Mouse (Mus musculus): Measurements from ENCODE around the gene Dnah9. TPM values are rescaled to one million over a fixed set of nuclear protein-coding genes. Genes with fewer than 3 reads are reported as not detected.
A peak's percentile ranks its signal among the peaks of the same experiment; 100 is the strongest.

Gene Dnah9
- polyA plus RNA-seq, 1 experiment from 2014 or later = 3.1 TPM

DNA sequence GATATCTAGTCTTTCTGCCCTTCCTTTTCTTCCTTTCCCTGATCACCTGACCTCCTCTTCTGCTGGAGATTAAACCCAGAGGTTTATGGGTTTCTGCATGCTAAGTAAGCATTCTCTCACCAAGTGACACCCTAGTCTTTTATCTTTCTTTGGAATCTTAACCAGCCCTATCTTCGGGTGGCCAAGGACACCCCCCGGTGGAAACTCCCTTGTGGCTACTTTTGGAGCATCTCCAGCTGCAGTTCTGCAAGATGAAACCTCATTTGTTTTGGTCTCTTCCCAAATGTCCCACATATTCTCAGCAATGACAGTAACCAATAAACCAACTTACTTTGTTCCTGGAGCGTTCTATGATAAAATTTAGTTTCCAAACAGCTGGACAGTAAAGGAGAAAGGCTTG lies 109.4 kb downstream of the Dnah9 start:
- Histone ChIP-seq H3K27me3 (replicated peaks) (no peaks in the 10 kb centered on the region), H3K4me1 (no peaks in the 10 kb centered on the region), H3K4me3 (no peak overlapping the region), H3K9me3 (no peaks in the 10 kb centered on the region), H3K4me2 (no peak overlapping the region), H3K36me3 (replicated peaks) (no peaks in the 10 kb centered on the region), H3K9ac (no peak overlapping the region), H3K27ac (no peak overlapping the region)
- ATAC-seq (replicated peaks) = no peak
- 78% methylated on average over 3 of the region's 3 CpGs for WGBS

DNA sequence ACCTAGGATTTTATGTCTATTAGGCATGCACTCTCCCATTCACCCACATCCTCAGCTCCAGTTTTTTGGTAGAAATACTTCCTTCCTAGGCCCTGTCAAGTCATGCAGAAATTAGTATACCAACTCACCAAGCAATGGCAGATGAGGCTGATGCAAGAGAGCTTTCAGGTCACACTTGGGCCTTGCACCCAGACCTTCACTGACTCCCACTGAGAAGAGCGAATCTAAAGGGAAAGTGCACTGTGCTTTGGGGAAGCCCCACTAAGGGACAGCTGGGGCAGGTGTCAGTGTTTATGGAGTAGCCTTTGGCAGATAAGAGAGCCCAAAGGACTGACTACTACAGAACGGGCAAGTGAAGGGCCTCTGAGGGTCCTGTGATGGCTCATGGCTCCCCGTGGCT lies 117.1 kb downstream of the Dnah9 start:
- Histone ChIP-seq H3K36me3 (replicated peaks) (no peaks in the 10 kb centered on the region), H3K27me3 (replicated peaks) (no peaks in the 10 kb centered on the region), H3K4me1 (no peaks in the 10 kb centered on the region), H3K27ac (no peak overlapping the region), H3K4me3 (no peak overlapping the region), H3K9me3 (no peaks in the 10 kb centered on the region), H3K4me2 (no peak overlapping the region), H3K9ac (no peak overlapping the region)
- 90% methylated on average over 3 of the region's 3 CpGs for WGBS
- ATAC-seq (replicated peaks) = no peak

DNA sequence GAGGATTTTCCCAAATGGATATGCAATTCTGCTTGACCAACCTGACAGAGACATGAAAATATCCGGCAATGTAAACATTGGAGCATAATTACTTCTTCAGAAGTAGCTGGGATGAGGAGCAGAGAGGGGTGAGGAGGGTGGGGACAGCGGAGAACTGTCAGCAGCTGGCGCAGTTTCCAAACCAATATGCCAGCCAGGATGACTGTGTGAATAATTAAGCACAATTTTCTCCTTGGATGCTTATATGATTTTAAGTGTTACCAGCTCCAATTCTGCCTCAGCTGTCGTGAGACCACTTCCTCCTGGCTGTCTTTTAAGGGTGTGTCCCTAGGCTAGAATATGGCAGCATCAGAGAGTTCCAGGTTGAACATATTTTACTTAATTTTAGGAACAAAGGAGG lies 119.2 kb downstream of the Dnah9 start:
- no peak overlapping the region for H3K27ac ChIP-seq
- H3K4me3 ChIP-seq = no peak overlapping the region
- ATAC-seq (replicated peaks) = no peak

DNA sequence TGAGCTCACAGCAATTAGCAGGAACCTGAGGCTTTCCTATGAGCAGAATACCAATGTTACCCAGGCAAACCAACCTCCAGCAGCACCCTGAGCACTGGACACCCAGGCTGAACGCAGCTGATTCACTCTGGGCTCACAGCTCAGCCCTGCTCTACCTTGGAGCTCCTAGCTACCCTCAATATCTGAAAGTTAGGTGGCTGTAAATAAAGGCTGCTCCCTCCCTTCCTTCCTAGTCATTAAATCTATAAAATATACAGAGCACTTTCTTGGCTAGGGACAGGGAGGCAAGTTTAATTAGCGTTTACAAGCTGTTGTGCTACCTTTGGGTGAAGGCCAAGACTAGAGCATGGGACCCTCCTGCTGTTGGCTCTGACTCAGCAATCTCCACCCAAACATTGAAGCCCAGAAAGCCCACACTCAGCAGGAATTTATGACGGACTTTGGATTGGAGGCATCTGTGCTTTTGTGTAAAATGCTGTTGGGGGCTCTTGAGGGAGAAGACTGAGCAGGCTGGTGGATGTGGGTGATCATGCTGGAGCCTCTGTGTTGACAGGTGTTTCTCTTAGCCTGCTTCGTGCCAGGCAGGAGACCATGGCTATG lies 121.7 kb downstream of the Dnah9 start:
- 65% methylated on average over 4 of the region's 4 CpGs for WGBS
- Histone ChIP-seq H3K9ac (no peak overlapping the region), H3K27me3 (replicated peaks) (no peaks in the 10 kb centered on the region), H3K4me1 (no peaks in the 10 kb centered on the region), H3K36me3 (replicated peaks) (no peaks in the 10 kb centered on the region), H3K9me3 (no peaks in the 10 kb centered on the region), H3K4me2 (no peak overlapping the region), H3K4me3 (no peak overlapping the region), H3K27ac (no peak overlapping the region)
- no peak for ATAC-seq (replicated peaks)

More for the DNA sequence above, 119.2 kb downstream of the Dnah9 start:
- no peaks in the 10 kb centered on the region for H3K36me3 ChIP-seq (replicated peaks)
- no peaks in the 10 kb centered on the region for H3K9me3 ChIP-seq
- WGBS = 78% methylated on average over 4 of the region's 4 CpGs
- H3K9ac ChIP-seq = no peak overlapping the region
- H3K27me3 ChIP-seq (replicated peaks) = no peaks in the 10 kb centered on the region
- no peak overlapping the region for H3K4me2 ChIP-seq
- H3K4me1 ChIP-seq = no peaks in the 10 kb centered on the region

DNA sequence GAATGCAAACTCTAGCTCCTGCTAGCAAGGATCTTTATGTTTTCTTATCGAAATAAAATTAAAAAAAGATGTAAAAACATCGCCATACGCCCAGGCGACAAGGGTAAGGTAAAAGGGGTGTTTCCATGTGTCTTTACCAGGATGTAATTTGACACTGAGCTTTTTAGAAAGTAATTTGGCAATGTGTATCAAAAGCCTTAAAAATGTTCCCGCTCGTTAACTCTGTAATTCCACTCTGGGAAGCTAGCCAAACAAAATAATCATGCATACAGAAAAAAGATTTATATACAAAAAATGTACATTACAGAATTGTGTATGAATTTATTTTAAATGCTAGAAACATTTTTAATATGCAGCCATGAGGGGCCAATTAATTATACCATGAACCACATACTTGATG lies 124.7 kb downstream of the Dnah9 start:
- Histone ChIP-seq H3K9me3 (no peaks in the 10 kb centered on the region), H3K27me3 (replicated peaks) (no peaks in the 10 kb centered on the region), H3K4me1 (no peaks in the 10 kb centered on the region), H3K4me3 (no peak overlapping the region), H3K4me2 (no peak overlapping the region), H3K9ac (no peak overlapping the region), H3K27ac (no peak overlapping the region), H3K36me3 (replicated peaks) (no peaks in the 10 kb centered on the region)
- no peak for ATAC-seq (replicated peaks)
- 65% methylated on average over 6 of the region's 6 CpGs for WGBS

DNA sequence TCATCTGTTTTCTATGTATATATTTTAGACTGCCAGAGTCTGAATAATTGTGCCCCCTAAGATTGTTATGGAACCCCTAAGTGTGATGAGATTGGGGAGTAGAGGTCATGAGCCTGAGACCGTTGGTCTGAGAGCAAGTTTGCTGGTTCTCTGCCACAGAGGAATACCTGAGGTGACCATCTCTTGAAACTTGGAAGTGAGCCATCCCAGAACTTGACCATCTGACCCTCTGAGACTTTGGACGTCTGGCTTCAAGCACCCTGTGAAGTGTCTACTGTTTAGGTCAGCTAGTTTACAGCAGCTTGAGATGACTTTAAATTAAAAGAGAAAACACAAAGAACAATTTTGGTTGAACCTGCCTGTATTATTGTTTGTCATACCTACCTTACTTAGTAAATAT lies 125.8 kb downstream of the Dnah9 start:
- ATAC-seq (replicated peaks) = no peak
- H3K4me2 ChIP-seq = no peak overlapping the region
- H3K27me3 ChIP-seq (replicated peaks) = no peaks in the 10 kb centered on the region
- no peak overlapping the region for H3K4me3 ChIP-seq
- WGBS = 90% methylated on average over 2 of the region's 2 CpGs
- H3K4me1 ChIP-seq = no peaks in the 10 kb centered on the region
- no peaks in the 10 kb centered on the region for H3K9me3 ChIP-seq
- H3K27ac ChIP-seq = no peak overlapping the region
- H3K9ac ChIP-seq = no peak overlapping the region
- no peaks in the 10 kb centered on the region for H3K36me3 ChIP-seq (replicated peaks)

DNA sequence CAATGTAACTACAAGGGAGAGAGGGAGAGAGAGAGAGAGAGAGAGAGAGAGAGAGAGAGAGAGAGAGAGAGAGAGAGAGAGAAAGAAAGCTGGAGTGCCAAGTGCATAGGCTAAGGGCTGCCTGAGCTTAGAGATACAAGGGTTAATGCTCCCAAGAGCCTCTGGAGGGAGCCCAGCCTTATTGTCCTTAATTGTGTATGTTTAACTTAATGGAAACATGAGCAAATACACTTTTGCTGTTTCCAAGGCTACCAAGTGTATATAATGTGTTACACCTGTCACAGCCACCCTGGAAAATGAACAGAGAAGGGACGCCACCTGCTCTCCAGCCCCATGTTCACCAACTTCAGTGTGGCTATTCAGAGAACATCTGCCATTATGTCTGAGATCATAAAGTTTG lies 142.6 kb downstream of the Dnah9 start:
- no peak overlapping the region for H3K4me2 ChIP-seq
- ATAC-seq (replicated peaks) = no peak
- H3K36me3 ChIP-seq (replicated peaks) = no peaks in the 10 kb centered on the region
- H3K9me3 ChIP-seq = no peaks in the 10 kb centered on the region
- no peaks in the 10 kb centered on the region for H3K27me3 ChIP-seq (replicated peaks)
- no peak overlapping the region for H3K27ac ChIP-seq
- no peaks in the 10 kb centered on the region for H3K4me1 ChIP-seq
- 83% methylated on average over 1 of the region's 1 CpGs for WGBS
- H3K4me3 ChIP-seq = no peak overlapping the region
- no peak overlapping the region for H3K9ac ChIP-seq

DNA sequence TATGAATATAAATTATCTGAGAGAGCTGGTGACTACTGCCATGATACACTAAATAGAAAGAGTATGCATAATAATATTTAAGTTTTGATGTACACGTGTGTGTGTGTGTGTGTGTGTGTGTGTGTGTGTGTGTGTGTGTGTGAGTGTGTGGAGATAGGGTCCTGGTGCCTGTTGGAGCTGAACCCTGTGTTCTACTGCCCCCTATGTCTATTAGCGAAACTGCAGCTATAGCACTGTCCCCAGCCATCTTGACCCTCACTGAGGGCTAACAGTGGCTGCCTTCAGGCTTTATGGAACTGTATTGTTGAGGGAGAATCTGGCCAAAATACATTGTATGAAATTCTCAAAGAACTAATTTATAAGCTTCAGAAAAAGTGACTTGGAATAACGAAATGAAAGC lies 192.5 kb downstream of the Dnah9 start:
- H3K9ac ChIP-seq = no peak overlapping the region
- H3K9me3 ChIP-seq = no peaks in the 10 kb centered on the region
- H3K27me3 ChIP-seq (replicated peaks) = no peaks in the 10 kb centered on the region
- H3K4me2 ChIP-seq = no peak overlapping the region
- no peak for ATAC-seq (replicated peaks)
- H3K27ac ChIP-seq = no peak overlapping the region
- H3K4me1 ChIP-seq = no peaks in the 10 kb centered on the region
- 56% methylated on average over 3 of the region's 3 CpGs for WGBS
- H3K36me3 ChIP-seq (replicated peaks) = no peaks in the 10 kb centered on the region
- H3K4me3 ChIP-seq = no peak overlapping the region

DNA sequence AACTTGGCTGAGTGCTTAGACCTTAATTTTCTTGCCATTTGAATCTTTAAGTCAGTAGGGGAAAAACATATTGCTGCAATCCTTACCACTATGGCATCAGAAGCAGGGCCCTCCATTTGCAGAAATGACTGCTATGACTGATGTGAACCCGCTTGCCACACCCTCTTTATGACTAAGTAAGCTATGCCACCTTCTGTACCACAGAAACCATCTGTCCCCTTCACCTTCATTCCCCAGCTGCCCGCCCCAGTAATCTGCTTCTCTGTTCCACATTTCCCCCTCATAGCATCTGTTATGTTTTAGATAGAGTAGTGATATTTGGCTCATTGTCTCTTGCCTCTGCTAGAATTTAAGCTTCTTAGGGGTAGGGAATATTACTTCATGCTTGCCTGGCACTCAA lies 237.6 kb downstream of the Dnah9 start:
- H3K4me2 ChIP-seq = no peak overlapping the region
- no peaks in the 10 kb centered on the region for H3K27me3 ChIP-seq (replicated peaks)
- H3K4me3 ChIP-seq = no peak overlapping the region
- H3K36me3 ChIP-seq (replicated peaks) = no peaks in the 10 kb centered on the region
- H3K9ac ChIP-seq = no peak overlapping the region
- 97% methylated on average over 2 of the region's 2 CpGs for WGBS
- no peak overlapping the region for H3K27ac ChIP-seq
- ATAC-seq (replicated peaks) = no peak
- H3K9me3 ChIP-seq = no peaks in the 10 kb centered on the region
- H3K4me1 ChIP-seq = peaks cover 8% of the 10 kb centered on the region; the same call in 1 of the 2 replicates

DNA sequence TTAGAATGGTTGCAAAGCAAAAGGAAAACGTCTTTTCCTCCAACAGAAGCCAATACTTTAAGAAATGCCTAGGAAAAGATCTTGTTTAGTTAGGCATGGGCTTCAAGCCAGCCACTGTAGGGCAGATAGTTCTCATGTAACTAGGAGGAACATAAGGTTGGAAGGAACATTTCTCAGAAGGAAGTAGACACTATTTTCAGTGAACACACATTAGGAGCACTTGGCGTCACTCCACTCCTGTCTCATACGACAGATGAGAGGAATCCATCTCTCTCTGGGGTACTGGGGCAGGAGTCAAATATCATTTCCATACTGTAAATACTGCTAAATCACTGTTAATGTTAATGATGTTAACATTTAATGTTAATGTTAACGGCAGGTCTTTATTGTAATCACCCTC lies 238.0 kb downstream of the Dnah9 start:
- H3K9me3 ChIP-seq = no peaks in the 10 kb centered on the region
- no peak overlapping the region for H3K27ac ChIP-seq
- ATAC-seq (replicated peaks) = no peak
- no peak overlapping the region for H3K4me2 ChIP-seq
- no peak overlapping the region for H3K4me3 ChIP-seq
- no peaks in the 10 kb centered on the region for H3K36me3 ChIP-seq (replicated peaks)
- H3K9ac ChIP-seq = no peak overlapping the region
- WGBS = 84% methylated on average over 4 of the region's 4 CpGs
- H3K4me1 ChIP-seq = peaks cover 8% of the 10 kb centered on the region; the same call in 1 of the 2 replicates
- no peaks in the 10 kb centered on the region for H3K27me3 ChIP-seq (replicated peaks)

DNA sequence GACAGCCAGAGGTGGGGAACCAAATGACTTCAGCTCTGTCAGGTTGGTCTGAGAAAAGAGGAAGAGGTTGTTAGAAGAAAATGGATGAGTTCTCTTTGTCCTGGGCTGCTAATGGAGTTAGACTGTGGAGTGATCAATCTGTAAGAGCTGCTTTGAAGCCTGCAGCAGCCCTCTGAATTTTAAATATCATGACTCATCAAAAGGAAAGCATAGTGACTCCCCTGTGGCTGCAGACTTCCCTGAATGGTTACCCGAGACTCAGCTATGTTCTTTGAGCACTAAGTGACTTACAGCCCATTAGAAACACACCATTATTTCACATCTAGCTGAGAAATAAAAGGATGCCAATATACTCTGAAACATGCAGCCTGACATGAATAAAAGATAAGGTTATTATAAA lies 240.4 kb downstream of the Dnah9 start:
- no peak overlapping the region for H3K9ac ChIP-seq
- H3K27me3 ChIP-seq (replicated peaks) = no peaks in the 10 kb centered on the region
- H3K36me3 ChIP-seq (replicated peaks) = no peaks in the 10 kb centered on the region
- peak; percentile 69; the same call in 1 of the 2 replicates for ATAC-seq (replicated peaks)
- no peaks in the 10 kb centered on the region for H3K9me3 ChIP-seq
- peak overlapping the region; percentile 73 for H3K27ac ChIP-seq
- H3K4me3 ChIP-seq = no peak overlapping the region
- WGBS = 24% methylated on average over 1 of the region's 1 CpGs
- H3K4me1 ChIP-seq = peaks cover 8% of the 10 kb centered on the region; the same call in 1 of the 2 replicates
- no peak overlapping the region for H3K4me2 ChIP-seq

DNA sequence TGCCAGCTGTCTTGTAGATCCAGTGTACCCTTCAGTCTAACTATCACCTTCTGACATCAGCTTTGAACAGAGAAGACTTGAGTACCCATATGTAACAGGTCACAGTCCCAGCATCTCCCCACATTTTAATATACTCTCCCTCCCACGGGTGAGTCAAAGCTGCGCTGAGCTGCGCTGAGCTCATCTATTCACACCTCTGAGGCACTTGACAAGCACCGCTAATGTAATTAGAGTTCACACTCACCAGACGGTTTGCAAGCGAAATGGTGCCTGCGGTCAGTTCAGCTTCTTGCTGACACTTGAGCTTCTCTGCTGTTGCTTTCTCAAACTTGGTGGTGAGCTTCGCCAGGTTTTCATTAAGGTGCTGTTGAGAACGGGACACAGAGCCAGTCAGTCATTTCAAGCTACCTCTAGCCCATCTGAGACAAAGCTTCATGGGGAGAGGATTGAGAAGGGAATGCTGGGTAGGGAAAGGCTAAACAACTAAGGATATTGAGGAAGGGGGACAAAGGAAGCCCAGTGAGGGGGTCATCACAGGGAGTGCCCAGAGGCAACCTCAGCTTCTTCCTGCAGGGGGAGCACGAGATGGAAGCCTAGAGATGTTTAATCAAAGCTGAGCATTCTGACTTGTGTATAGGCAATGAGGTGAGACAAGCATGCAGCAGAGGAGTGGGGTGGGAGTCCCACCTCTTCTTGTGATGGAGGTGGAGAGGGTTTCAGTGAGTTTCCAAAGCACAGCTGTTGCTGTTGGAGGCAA lies 249.7 kb downstream of the Dnah9 start:
- Histone ChIP-seq H3K4me3 (no peak overlapping the region), H3K36me3 (replicated peaks) (no peaks in the 10 kb centered on the region), H3K9me3 (no peaks in the 10 kb centered on the region), H3K27ac (no peak overlapping the region), H3K27me3 (replicated peaks) (no peaks in the 10 kb centered on the region), H3K4me2 (no peak overlapping the region), H3K9ac (no peak overlapping the region), H3K4me1 (no peaks in the 10 kb centered on the region)
- 73% methylated on average over 10 of the region's 10 CpGs for WGBS
- no peak for ATAC-seq (replicated peaks)

DNA sequence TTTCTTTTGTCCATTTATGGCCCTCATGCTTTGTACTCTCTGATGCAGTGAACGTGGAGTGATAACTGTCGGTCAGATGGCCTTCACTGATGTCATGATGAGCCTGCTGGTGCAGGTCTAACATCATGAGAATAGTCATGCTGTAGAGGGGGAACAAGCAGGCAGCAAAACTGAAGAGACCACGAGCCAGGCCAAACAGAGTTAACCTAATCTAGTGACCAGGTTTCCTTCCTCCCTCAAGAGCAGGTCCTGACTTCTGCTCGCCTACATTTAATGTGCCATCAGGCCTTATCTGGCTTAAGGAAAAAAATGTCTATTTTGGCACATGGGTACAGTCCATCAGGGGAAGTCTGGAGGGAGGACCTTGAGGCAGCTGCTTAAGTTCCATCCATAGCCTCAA lies 259.2 kb downstream of the Dnah9 start:
- Histone ChIP-seq H3K27me3 (replicated peaks) (no peaks in the 10 kb centered on the region), H3K9ac (no peak overlapping the region), H3K4me2 (no peak overlapping the region), H3K4me3 (no peak overlapping the region), H3K36me3 (replicated peaks) (no peaks in the 10 kb centered on the region), H3K27ac (no peak overlapping the region), H3K4me1 (no peaks in the 10 kb centered on the region), H3K9me3 (no peaks in the 10 kb centered on the region)
- 80% methylated on average over 4 of the region's 4 CpGs for WGBS
- no peak for ATAC-seq (replicated peaks)

Measured in midbrain, embryonic 15.5 days (tissue).